Mouse (Mus musculus): ENCODE results near the gene 2900026A02Rik. TPM values are rescaled to one million over a fixed set of nuclear protein-coding genes. Genes with fewer than 3 reads are reported as not detected.

2900026A02Rik gene
- total and polyA plus RNA-seq, 3 experiments: 0.05 TPM; not detected in 2

GRCm38 (mm10) chr5:113151554-113152103, 69.4 kb downstream of the 2900026A02Rik start:
- DNase-seq (ENCODE audit: low spot score) (no peak), ATAC-seq (ENCODE audit: extremely low read depth, insufficient number of reproducible peaks, low FRiP score, poor library complexity, severe bottlenecking) (no peak)
- Histone ChIP-seq H3K36me3 (replicated peaks) (no peaks in the 10 kb centered on the region), H3K27me3 (ENCODE audit: insufficient read depth, low read length) (no peaks in the 10 kb centered on the region; the same call in 1 of the 2 replicates), H3K4me1 (ENCODE audit: insufficient read depth, low read depth, low read length) (no peaks in the 10 kb centered on the region), H3K9me3 (replicated peaks) (peaks cover 98% of the 10 kb centered on the region), H3K4me3 (ENCODE audit: low read depth, low read length) (no peak overlapping the region; the same call in 1 of the 2 replicates)
- TF ChIP-seq GATA2 (IDR thresholded peaks at IDR 0.05; ENCODE audit: borderline replicate concordance, low read depth, low read length) (no peak), POLR2AphosphoS5 (IDR thresholded peaks at IDR 0.05; ENCODE audit: insufficient replicate concordance, low read depth, low read length) (no peak), CTCF (IDR thresholded peaks at IDR 0.05; ENCODE audit: low read depth, low read length) (no peak), TAL1 (conservative IDR thresholded peaks at IDR 0.05; ENCODE audit: low read depth, low read length) (no peak), GATA1 (IDR thresholded peaks at IDR 0.05; ENCODE audit: borderline replicate concordance, low read length) (no peak)

GRCm38 (mm10) chr5:113150871-113151553, 70.0 kb downstream of the 2900026A02Rik start:
- Histone ChIP-seq H3K4me1 (ENCODE audit: insufficient read depth, low read depth, low read length) (no peaks in the 10 kb centered on the region), H3K27me3 (ENCODE audit: insufficient read depth, low read length) (no peaks in the 10 kb centered on the region; the same call in 1 of the 2 replicates), H3K36me3 (replicated peaks) (no peaks in the 10 kb centered on the region), H3K4me3 (ENCODE audit: low read depth, low read length) (no peak overlapping the region), H3K9me3 (replicated peaks) (peaks cover 98% of the 10 kb centered on the region)
- TF ChIP-seq GATA2 (IDR thresholded peaks at IDR 0.05; ENCODE audit: borderline replicate concordance, low read depth, low read length): no peak
- TF ChIP-seq POLR2AphosphoS5 (IDR thresholded peaks at IDR 0.05; ENCODE audit: insufficient replicate concordance, low read depth, low read length): no peak
- no peak for TF ChIP-seq CTCF (IDR thresholded peaks at IDR 0.05; ENCODE audit: low read depth, low read length)
- TF ChIP-seq TAL1 (conservative IDR thresholded peaks at IDR 0.05; ENCODE audit: low read depth, low read length): no peak
- no peak for TF ChIP-seq GATA1 (IDR thresholded peaks at IDR 0.05; ENCODE audit: borderline replicate concordance, low read length)
- no peak for DNase-seq (ENCODE audit: low spot score)
- ATAC-seq (ENCODE audit: extremely low read depth, insufficient number of reproducible peaks, low FRiP score, poor library complexity, severe bottlenecking): no peak

GRCm38 (mm10) chr5:113149052-113149451, 72.0 kb downstream of the 2900026A02Rik start:
- no peaks in the 10 kb centered on the region; the same call in 1 of the 2 replicates for H3K27me3 ChIP-seq (ENCODE audit: insufficient read depth, low read length)
- H3K36me3 ChIP-seq (replicated peaks): no peaks in the 10 kb centered on the region
- DNase-seq (ENCODE audit: low spot score) (no peak), ATAC-seq (ENCODE audit: extremely low read depth, insufficient number of reproducible peaks, low FRiP score, poor library complexity, severe bottlenecking) (no peak)
- no peak for TF ChIP-seq CTCF (IDR thresholded peaks at IDR 0.05; ENCODE audit: low read depth, low read length)
- no peak for TF ChIP-seq TAL1 (conservative IDR thresholded peaks at IDR 0.05; ENCODE audit: low read depth, low read length)
- no peak for TF ChIP-seq POLR2AphosphoS5 (IDR thresholded peaks at IDR 0.05; ENCODE audit: insufficient replicate concordance, low read depth, low read length)
- no peak for TF ChIP-seq GATA1 (IDR thresholded peaks at IDR 0.05; ENCODE audit: borderline replicate concordance, low read length)
- TF ChIP-seq GATA2 (IDR thresholded peaks at IDR 0.05; ENCODE audit: borderline replicate concordance, low read depth, low read length): no peak
- no peak overlapping the region for H3K4me3 ChIP-seq (ENCODE audit: low read depth, low read length)
- no peaks in the 10 kb centered on the region for H3K4me1 ChIP-seq (ENCODE audit: insufficient read depth, low read depth, low read length)
- peaks cover 95% of the 10 kb centered on the region for H3K9me3 ChIP-seq (replicated peaks)

- Histone ChIP-seq H3K36me3 (replicated peaks) (no peaks in the 10 kb centered on the region), H3K4me1 (ENCODE audit: insufficient read depth, low read depth, low read length) (no peaks in the 10 kb centered on the region), H3K9me3 (replicated peaks) (peaks cover 96% of the 10 kb centered on the region), H3K4me3 (ENCODE audit: low read depth, low read length) (no peak overlapping the region), H3K27me3 (ENCODE audit: insufficient read depth, low read length) (no peaks in the 10 kb centered on the region; the same call in 1 of the 2 replicates)
- DNase-seq (ENCODE audit: low spot score) (no peak), ATAC-seq (ENCODE audit: extremely low read depth, insufficient number of reproducible peaks, low FRiP score, poor library complexity, severe bottlenecking) (no peak)
- no peak for TF ChIP-seq GATA2 (IDR thresholded peaks at IDR 0.05; ENCODE audit: borderline replicate concordance, low read depth, low read length)
- no peak for TF ChIP-seq CTCF (IDR thresholded peaks at IDR 0.05; ENCODE audit: low read depth, low read length)
Observed at GRCm38 (mm10) chr5:113147994-113148471, 73.0 kb downstream of the 2900026A02Rik start.

GRCm38 (mm10) chr5:113146656-113147055, 74.4 kb downstream of the 2900026A02Rik start:
- Histone ChIP-seq H3K27me3 (ENCODE audit: insufficient read depth, low read length) (no peaks in the 10 kb centered on the region; the same call in 1 of the 2 replicates), H3K4me1 (ENCODE audit: insufficient read depth, low read depth, low read length) (no peaks in the 10 kb centered on the region), H3K4me3 (ENCODE audit: low read depth, low read length) (no peak overlapping the region), H3K36me3 (replicated peaks) (no peaks in the 10 kb centered on the region), H3K9me3 (replicated peaks) (peaks cover 97% of the 10 kb centered on the region)
- TF ChIP-seq CTCF (IDR thresholded peaks at IDR 0.05; ENCODE audit: low read depth, low read length) (no peak), POLR2AphosphoS5 (IDR thresholded peaks at IDR 0.05; ENCODE audit: insufficient replicate concordance, low read depth, low read length) (no peak), TAL1 (conservative IDR thresholded peaks at IDR 0.05; ENCODE audit: low read depth, low read length) (no peak), GATA1 (IDR thresholded peaks at IDR 0.05; ENCODE audit: borderline replicate concordance, low read length) (no peak), GATA2 (IDR thresholded peaks at IDR 0.05; ENCODE audit: borderline replicate concordance, low read depth, low read length) (no peak)
- DNase-seq (ENCODE audit: low spot score) (no peak), ATAC-seq (ENCODE audit: extremely low read depth, insufficient number of reproducible peaks, low FRiP score, poor library complexity, severe bottlenecking) (no peak)

GRCm38 (mm10) chr5:113145171-113145570, 75.9 kb downstream of the 2900026A02Rik start:
- Histone ChIP-seq H3K4me3 (ENCODE audit: low read depth, low read length) (peak overlapping the region; percentile 30; the same call in 1 of the 2 replicates), H3K9me3 (replicated peaks) (peaks cover 93% of the 10 kb centered on the region), H3K27me3 (ENCODE audit: insufficient read depth, low read length) (no peaks in the 10 kb centered on the region; the same call in 1 of the 2 replicates), H3K4me1 (ENCODE audit: insufficient read depth, low read depth, low read length) (no peaks in the 10 kb centered on the region), H3K36me3 (replicated peaks) (no peaks in the 10 kb centered on the region)
- ATAC-seq (ENCODE audit: extremely low read depth, insufficient number of reproducible peaks, low FRiP score, poor library complexity, severe bottlenecking) (no peak), DNase-seq (ENCODE audit: low spot score) (no peak)
- TF ChIP-seq GATA1 (IDR thresholded peaks at IDR 0.05; ENCODE audit: borderline replicate concordance, low read length): no peak
